Mouse (Mus musculus) cerebellum, adult 11-12 months (tissue): ENCODE data around the gene Hspb8.
"Not testable (repeated sequence)": the region's sequence is repeated elsewhere in the genome, so short reads cannot be mapped to it uniquely, and the experiment has no call there.

ENCODE experiments used
- DNase-seq: peaks from one replicate; pipeline ENCODE4 v3.0.0; 2022

The Hspb8 gene

GRCm38 (mm10) chr5:116387302-116387935 lies 35.2 kb downstream of the Hspb8 start:
- no peak for DNase-seq

GRCm38 (mm10) chr5:116386020-116386419 lies 36.6 kb downstream of the Hspb8 start:
- DNase-seq: peak; percentile 46

DNA sequence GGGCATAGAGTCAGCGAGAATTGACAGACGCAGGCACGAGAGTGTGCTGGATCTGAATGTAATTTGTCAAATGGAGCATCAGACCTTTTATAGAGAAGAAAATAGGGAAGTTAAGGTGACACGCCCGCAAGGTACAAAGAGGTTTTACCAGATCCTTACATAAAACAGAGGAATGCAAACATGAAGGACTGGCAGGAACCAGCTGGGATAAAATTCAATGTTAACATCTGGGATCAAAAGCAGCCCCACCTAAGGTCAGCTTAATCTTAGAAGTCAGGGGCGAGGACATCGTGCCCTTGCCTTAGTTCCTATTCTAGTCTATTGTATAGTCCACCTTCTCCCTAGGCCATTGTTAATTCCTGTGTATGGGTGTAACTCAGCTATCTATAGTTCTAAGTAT lies 40.0 kb downstream of the Hspb8 start:
- not testable (repeated sequence) for DNase-seq

DNA sequence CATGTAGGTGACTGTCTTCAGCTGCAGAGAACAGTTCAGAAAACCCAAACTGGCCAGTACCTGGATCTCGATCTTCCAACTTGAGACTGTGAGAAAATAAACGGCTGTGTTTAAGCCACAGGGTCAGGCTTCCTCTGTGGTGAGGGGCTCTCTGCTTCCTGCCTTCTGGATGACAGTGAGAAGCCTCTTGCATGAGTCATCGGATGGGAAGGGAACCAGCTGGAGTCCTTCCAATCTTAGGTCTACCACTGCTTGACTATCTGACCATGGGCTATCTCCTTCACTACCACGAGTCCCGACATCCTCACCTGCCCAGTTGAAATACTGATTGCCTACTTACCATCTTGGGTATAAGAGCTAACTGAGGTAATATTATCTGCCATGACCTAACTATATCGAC lies 40.9 kb downstream of the Hspb8 start:
- DNase-seq: no peak

DNA sequence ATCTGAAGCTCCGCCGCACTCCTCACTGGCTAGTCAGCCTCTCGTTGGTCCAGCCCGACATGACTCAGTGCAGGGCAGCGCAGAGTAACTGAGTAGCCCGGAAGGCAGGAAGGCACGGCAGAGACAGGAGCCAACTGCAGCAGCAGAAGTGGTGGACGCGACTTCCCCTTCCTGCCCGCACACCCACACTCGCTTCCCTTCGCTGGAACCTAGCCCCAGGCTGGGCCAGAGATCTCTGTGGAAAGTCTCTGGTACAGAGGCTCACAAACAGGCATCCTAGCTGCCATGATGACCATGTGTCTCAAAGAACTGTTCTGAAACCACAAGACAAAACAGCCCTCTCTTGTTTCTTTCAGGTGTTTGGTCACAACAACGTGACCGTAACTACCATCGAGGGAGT lies 41.4 kb downstream of the Hspb8 start:
- no peak for DNase-seq

DNA sequence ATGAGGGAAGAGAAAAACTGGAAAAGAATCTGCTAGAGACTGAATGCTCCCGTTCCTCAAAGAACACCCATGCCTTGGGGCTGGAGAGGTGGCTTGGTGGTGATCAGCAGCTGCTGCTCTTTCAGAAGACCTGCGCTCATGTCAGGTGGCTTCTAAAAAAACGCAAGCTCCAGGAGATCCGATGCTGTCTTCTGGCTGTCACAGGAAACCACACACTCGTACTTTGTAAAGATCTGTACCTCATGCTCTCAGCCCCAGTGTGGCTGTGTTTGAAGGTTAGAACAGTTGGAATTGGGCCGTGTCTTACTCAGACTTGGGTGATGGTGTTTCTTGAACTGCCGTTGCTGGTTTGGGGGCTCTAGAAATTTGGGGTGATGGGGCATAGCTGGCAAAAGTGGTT lies 42.3 kb downstream of the Hspb8 start:
- DNase-seq: no peak

DNA sequence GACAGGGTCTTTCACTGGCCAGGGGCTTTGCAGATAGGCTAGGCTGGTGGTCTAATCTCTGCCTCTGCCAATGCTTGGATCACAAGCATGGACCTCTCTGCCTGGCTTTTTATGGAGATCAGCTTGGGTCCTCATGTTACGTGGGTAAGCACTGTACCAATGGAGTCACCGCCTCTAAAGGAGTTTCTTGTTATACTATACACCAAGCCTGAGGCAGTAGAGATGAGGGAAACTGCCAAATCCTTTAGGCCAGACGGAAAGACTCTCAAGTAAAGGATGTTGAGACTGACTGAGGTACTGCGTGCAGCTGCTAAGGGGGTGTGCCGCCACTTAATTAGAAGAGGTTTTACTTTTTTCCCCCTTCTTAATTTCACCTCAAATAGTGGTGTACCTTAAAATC lies 43.8 kb downstream of the Hspb8 start:
- no peak for DNase-seq

GRCm38 (mm10) chr5:116367923-116368322 lies 54.7 kb downstream of the Hspb8 start:
- DNase-seq: no peak

DNA sequence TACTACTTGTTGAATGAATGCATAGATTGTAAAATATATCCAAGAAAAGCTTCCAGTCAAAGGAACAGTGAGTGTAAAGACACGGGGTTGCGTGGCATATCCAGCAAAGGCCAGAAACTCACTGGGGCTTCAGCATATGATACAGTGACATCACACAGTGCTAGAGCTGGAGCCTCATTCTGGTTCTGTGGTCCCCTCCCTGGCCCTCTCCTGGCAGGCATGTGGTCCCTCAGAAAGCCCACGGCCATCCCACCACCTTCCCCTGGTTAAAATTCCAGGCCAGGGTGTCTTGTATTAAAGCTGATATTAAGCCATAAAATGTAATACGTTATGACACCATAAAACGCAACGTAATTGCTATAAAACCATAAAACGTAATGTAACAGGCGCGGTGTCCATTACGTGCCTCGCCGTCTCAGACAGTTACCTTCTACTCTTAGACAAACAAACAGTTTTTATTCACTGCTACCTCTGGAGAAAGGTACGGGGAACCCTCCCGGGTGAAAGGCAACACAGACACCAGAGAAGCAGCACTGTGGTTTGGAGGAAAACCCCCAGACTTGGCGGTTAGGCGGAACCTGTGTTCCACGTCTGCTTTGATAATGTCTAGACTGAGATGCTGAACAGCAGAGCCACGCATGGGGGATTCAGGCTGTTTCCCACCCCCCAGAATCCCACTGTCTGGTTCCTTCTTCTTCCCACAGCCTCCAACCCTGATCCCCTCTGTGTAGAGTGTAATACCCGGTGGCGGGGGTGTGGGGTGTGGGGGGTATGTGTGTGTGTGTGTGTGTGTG lies 55.6 kb downstream of the Hspb8 start:
- DNase-seq: no peak

DNA sequence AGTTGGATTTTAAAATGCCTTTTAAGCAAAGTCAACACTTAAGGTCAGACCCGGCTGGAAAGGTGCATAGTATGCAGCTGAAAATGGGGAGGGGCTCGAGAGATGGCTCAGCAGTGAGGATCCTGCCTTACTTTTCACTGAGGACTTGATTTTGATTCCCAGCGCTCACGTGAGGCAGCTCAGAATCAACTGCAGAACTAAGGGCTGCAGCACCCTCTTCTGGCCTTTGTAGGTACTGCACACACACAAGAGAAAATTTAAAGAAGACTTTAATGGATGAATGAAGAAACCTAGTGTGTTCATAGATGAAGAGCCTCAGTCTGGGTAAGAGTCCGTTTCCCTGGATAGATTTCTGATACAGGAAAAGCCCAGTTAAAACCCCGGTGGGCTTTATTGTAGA lies 61.3 kb downstream of the Hspb8 start:
- no peak for DNase-seq

DNA sequence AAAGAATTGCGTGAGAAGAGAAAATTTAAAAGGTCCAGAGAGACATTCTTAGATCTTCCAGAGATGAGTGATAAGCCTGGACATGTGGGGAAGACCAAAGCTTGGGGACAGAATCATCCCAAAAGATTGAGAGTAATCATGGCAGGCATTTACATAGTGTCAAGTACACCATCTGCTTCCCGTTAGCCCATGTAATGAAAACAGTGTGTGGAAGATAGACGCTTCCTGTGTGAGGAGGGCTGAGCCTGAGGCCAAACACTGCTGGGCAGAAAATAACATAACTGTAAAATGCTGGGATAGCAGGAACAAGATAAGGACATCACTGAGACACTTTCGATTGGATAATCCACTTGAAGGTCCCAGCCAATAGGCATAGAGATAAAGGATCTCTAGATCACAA lies 61.9 kb downstream of the Hspb8 start:
- DNase-seq: no peak
